Mouse (Mus musculus): ENCODE measurements around the gene Tmprss13. TPM values are rescaled to one million over a fixed set of nuclear protein-coding genes. Genes with fewer than 3 reads are reported as not detected.

Gene Tmprss13
- polyA plus RNA-seq, 1 experiment from 2014 or later: 0.55 TPM

DNA sequence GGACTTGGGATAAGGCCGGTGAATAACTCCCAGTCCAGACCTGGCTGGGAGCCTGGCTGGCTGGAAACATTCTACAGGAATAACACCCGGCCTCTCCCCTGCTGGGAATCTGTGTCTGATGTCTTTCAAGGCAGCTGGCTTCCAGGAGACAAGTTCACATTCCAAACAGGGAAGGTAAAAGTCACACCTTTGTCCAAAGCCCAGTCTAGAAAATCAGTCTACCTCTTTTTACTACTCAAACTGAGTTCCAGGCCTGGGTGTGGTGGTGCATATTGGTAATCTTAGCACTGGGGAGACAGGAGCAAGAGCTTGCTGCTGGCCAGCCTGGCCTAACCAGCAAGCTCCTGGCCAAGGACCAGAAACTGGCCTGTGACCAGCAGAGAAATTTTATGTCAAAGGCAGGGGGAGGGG lies 43.2 kb downstream of the Tmprss13 start:
- no peak for ATAC-seq (replicated peaks; ENCODE audit: insufficient number of reproducible peaks, low FRiP score, low TSS enrichment, low read depth)
- 47% methylated on average over 2 of the region's 2 CpGs for WGBS

DNA sequence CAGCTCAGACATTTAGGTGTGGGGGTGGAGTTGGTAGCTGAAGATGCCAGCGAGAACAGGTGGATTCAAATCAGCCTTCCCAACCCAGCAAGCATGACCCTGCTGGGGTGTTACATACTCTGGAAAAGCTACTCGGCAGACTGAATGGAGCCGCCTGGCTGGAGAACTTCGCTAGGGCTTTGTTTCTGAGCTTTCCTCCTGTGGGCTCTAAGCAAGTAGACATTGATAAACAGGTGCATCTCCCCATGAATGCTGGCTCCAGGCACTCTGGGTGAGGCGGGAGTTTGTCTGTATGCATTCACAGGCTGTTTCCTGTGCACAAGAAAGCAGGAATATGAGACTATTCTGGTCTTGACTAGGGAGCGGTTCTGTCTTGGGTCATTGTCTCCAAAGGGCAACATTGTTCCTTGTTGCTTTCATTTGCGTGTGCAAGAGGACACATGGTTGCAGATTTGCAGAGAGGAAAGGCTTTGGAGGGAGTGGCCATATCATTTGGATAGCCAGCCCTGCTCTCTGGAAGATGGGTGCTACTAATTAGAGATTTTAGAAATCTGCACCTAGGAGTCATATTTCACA lies 44.8 kb downstream of the Tmprss13 start:
- 65% methylated on average over 7 of the region's 7 CpGs for WGBS

More for the DNA sequence above, 43.2 kb downstream of the Tmprss13 start:
- no peak for DNase-seq (ENCODE audit: low spot score)
- H3K27me3 ChIP-seq (ENCODE audit: control insufficient read depth, insufficient read depth, low read length): no peaks in the 10 kb centered on the region
- H3K4me2 ChIP-seq (ENCODE audit: low read depth, low read length): no peak overlapping the region
- H3K9me3 ChIP-seq (replicated peaks; ENCODE audit: control insufficient read depth, low read length): no peaks in the 10 kb centered on the region
- no peak overlapping the region for H3K4me3 ChIP-seq (ENCODE audit: low read depth, low read length)
- no peak overlapping the region for H3K9ac ChIP-seq (replicated peaks; ENCODE audit: low read length)
- H3K4me1 ChIP-seq (ENCODE audit: control insufficient read depth, insufficient read depth, low read length): no peaks in the 10 kb centered on the region
- no peak overlapping the region for H3K27ac ChIP-seq (replicated peaks; ENCODE audit: low read depth, low read length)
- H3K36me3 ChIP-seq (replicated peaks; ENCODE audit: control insufficient read depth, insufficient read depth, low read depth, low read length): no peaks in the 10 kb centered on the region

DNA sequence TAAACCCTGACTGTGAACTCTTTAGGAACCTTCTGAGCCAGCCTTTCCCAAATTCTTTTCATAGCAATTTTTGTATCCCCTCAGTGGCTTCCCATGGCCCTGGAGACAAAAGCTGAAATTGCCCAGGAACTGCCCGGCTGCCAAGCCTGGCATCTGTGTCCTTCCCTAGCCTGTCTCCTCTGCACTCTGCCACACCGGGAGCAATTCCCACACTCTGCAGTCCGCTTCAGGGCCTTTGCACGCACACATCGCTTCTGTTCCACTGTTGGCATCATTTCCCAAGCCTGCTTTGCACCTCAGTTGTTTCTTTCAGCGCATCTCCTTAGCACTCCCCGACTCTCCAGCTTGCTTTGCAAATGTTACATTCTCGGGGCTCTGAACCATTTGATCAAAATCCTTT lies 48.8 kb downstream of the Tmprss13 start:
- ATAC-seq (replicated peaks; ENCODE audit: insufficient number of reproducible peaks, low FRiP score, low TSS enrichment, low read depth): no peak
- WGBS: 71% methylated on average over 8 of the region's 8 CpGs
- Histone ChIP-seq H3K36me3 (replicated peaks; ENCODE audit: control insufficient read depth, insufficient read depth, low read depth, low read length) (no peaks in the 10 kb centered on the region), H3K4me1 (ENCODE audit: control insufficient read depth, insufficient read depth, low read length) (no peaks in the 10 kb centered on the region; the same call in 1 of the 2 replicates), H3K27ac (replicated peaks; ENCODE audit: low read depth, low read length) (no peak overlapping the region), H3K27me3 (ENCODE audit: control insufficient read depth, insufficient read depth, low read length) (no peaks in the 10 kb centered on the region), H3K4me3 (ENCODE audit: low read depth, low read length) (no peak overlapping the region), H3K9me3 (replicated peaks; ENCODE audit: control insufficient read depth, low read length) (no peaks in the 10 kb centered on the region), H3K4me2 (ENCODE audit: low read depth, low read length) (no peak overlapping the region), H3K9ac (replicated peaks; ENCODE audit: low read length) (no peak overlapping the region)
- no peak for DNase-seq (ENCODE audit: low spot score)

More for the DNA sequence above, 44.8 kb downstream of the Tmprss13 start:
- Histone ChIP-seq H3K4me1 (ENCODE audit: control insufficient read depth, insufficient read depth, low read length) (no peaks in the 10 kb centered on the region), H3K27ac (replicated peaks; ENCODE audit: low read depth, low read length) (no peak overlapping the region), H3K4me3 (ENCODE audit: low read depth, low read length) (no peak overlapping the region), H3K4me2 (ENCODE audit: low read depth, low read length) (no peak overlapping the region), H3K9me3 (replicated peaks; ENCODE audit: control insufficient read depth, low read length) (no peaks in the 10 kb centered on the region), H3K36me3 (replicated peaks; ENCODE audit: control insufficient read depth, insufficient read depth, low read depth, low read length) (no peaks in the 10 kb centered on the region), H3K27me3 (ENCODE audit: control insufficient read depth, insufficient read depth, low read length) (no peaks in the 10 kb centered on the region), H3K9ac (replicated peaks; ENCODE audit: low read length) (no peak overlapping the region)
- DNase-seq (ENCODE audit: low spot score) (no peak), ATAC-seq (replicated peaks; ENCODE audit: insufficient number of reproducible peaks, low FRiP score, low TSS enrichment, low read depth) (no peak)

DNA sequence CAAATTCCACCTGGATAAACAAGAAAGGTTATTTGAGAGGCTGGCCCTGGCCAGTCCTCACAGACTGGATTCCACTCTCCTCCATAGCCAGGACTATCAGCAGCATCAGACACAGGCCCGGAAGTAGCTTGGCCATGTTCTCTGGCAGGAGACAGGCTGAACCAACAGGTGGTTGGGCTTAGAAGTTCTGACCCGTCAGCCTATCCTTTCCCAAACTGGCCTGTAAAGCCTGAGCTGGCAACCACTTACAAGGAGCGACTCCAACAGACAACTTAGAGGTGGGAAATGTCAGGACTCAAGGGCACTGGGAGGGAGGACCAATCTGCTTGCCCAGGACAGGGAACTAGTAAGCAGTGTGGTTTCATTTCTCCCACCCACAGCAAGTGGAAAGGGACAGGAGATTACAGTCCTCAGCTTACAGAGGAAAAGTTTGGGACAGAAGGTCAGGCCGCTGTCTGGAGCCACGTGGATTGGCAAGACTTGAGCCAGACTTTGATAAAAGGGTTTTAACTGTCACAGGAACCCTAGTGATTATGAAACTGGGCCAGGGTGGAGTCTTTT lies 49.5 kb downstream of the Tmprss13 start:
- H3K36me3 ChIP-seq (replicated peaks; ENCODE audit: control insufficient read depth, insufficient read depth, low read depth, low read length): no peaks in the 10 kb centered on the region
- peak; percentile 32 for DNase-seq (ENCODE audit: low spot score)
- H3K27me3 ChIP-seq (ENCODE audit: control insufficient read depth, insufficient read depth, low read length): no peaks in the 10 kb centered on the region
- H3K27ac ChIP-seq (replicated peaks; ENCODE audit: low read depth, low read length): no peak overlapping the region
- no peaks in the 10 kb centered on the region; the same call in 1 of the 2 replicates for H3K4me1 ChIP-seq (ENCODE audit: control insufficient read depth, insufficient read depth, low read length)
- no peak overlapping the region; the same call in 1 of the 2 replicates for H3K4me2 ChIP-seq (ENCODE audit: low read depth, low read length)
- WGBS: 62% methylated on average over 5 of the region's 5 CpGs
- no peak overlapping the region for H3K9ac ChIP-seq (replicated peaks; ENCODE audit: low read length)
- no peak for ATAC-seq (replicated peaks; ENCODE audit: insufficient number of reproducible peaks, low FRiP score, low TSS enrichment, low read depth)
- no peaks in the 10 kb centered on the region for H3K9me3 ChIP-seq (replicated peaks; ENCODE audit: control insufficient read depth, low read length)
- H3K4me3 ChIP-seq (ENCODE audit: low read depth, low read length): no peak overlapping the region

DNA sequence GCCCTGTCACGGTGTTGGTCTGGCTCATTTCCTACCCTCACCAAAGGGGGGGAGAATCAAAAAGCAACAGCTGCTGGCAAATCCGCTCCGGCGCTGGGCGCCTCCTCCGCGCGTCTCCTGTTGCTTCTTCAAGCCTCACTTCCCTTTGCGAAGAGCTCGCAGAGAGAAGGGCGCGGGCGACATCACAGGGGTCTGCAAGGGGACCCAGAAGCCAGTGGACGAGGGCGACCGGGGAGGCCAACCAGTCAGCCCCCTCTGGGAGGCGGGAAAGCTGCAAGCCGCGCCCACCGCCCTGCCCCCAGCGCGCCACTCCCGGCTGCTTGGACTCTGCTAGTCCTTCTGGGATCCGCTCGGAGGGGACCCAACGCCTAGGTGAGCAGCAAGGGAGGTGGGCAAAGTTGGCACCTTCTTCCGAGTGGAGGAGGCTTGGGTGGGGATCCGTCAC lies 51.2 kb downstream of the Tmprss13 start, which contains the start of gene Fxyd6:
Gene Fxyd6, plus strand, starts transcription at position 69 of the 445 bp plus-strand sequence.
- peak; percentile 54; the same call in 1 of the 2 replicates for ATAC-seq (replicated peaks; ENCODE audit: insufficient number of reproducible peaks, low FRiP score, low TSS enrichment, low read depth)
- no peak within 1 kb of the TSS for H3K27ac ChIP-seq (replicated peaks; ENCODE audit: low read depth, low read length)
- H3K4me1 ChIP-seq (ENCODE audit: control insufficient read depth, insufficient read depth, low read length): no peaks in the 10 kb centered on the region; the same call in 1 of the 2 replicates
- H3K9ac ChIP-seq (replicated peaks; ENCODE audit: low read length): peak within 1 kb of the TSS; percentile 82
- 0% methylated on average over 26 of the region's 28 CpGs for WGBS
- peak within 1 kb of the TSS; percentile 85 for H3K4me2 ChIP-seq (ENCODE audit: low read depth, low read length)
- no peaks in the 10 kb centered on the region for H3K9me3 ChIP-seq (replicated peaks; ENCODE audit: control insufficient read depth, low read length)
- H3K36me3 ChIP-seq (replicated peaks; ENCODE audit: control insufficient read depth, insufficient read depth, low read depth, low read length): no peaks in the 10 kb centered on the region
- DNase-seq (ENCODE audit: low spot score): peak; percentile 83
- H3K4me3 ChIP-seq (ENCODE audit: low read depth, low read length): peak within 1 kb of the TSS; percentile 75
- no peaks in the 10 kb centered on the region for H3K27me3 ChIP-seq (ENCODE audit: control insufficient read depth, insufficient read depth, low read length)

DNA sequence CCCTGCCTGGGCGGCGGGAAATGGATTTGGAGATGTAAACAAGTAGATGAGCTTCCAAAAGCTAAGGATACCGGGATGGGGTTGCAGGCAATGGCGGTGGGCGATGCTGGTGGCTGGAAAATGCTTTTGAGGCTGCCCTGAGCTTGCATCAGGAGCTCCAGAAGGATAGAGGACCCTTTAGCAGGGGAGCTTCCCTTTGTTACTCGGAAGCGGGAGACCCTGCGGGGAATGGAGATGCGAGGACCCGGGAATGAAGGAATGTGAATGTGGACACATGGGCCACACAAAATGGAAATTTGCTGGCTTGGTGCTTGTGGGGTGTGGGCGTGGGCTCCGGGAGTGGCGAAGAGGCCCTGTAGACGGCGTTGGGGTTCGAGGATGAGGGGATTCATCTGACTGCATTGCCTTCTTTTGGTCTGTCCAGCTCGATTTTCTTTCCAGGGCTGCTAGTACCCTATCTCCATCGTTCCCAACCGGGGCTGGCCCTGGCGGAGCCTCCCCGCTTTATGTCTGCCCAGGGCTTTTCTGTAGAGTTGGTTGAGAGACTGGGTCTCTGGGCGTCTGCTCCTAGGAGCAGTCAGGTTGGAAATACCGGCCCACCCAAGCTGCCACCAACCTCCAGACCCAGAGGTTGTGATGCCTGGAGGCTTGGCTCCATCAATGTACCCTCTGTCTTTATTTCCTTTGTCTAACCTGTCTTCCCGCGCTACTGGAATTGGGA lies 51.9 kb downstream of the Tmprss13 start:
- Histone ChIP-seq H3K27me3 (ENCODE audit: control insufficient read depth, insufficient read depth, low read length) (no peaks in the 10 kb centered on the region), H3K9me3 (replicated peaks; ENCODE audit: control insufficient read depth, low read length) (no peaks in the 10 kb centered on the region), H3K36me3 (replicated peaks; ENCODE audit: control insufficient read depth, insufficient read depth, low read depth, low read length) (no peaks in the 10 kb centered on the region), H3K4me3 (ENCODE audit: low read depth, low read length) (peak overlapping the region; percentile 75), H3K27ac (replicated peaks; ENCODE audit: low read depth, low read length) (no peak overlapping the region), H3K9ac (replicated peaks; ENCODE audit: low read length) (peak overlapping the region; percentile 82), H3K4me1 (ENCODE audit: control insufficient read depth, insufficient read depth, low read length) (no peaks in the 10 kb centered on the region; the same call in 1 of the 2 replicates), H3K4me2 (ENCODE audit: low read depth, low read length) (peak overlapping the region; percentile 85)
- DNase-seq (ENCODE audit: low spot score): peak; percentile 47
- no peak for ATAC-seq (replicated peaks; ENCODE audit: insufficient number of reproducible peaks, low FRiP score, low TSS enrichment, low read depth)
- WGBS: 3% methylated on average over 25 of the region's 25 CpGs

DNA sequence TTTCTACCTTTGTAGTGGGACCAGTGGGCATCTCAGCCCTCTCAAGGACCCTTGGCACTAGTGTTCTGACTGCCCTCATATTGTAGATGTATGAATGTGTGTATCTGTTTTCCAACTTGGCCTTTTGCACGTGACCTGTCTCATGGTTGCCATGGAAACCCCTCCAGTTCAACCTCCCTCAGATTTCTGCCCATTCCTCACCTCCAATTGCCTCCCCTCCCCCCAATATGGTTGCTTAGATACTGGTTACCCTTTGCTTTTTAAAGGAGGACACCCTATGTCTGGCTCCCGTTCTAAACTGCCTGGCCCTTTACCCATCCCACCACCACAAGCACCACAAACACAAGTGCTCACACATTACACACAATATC lies 52.4 kb downstream of the Tmprss13 start:
- Histone ChIP-seq H3K4me1 (ENCODE audit: control insufficient read depth, insufficient read depth, low read length) (no peaks in the 10 kb centered on the region; the same call in 1 of the 2 replicates), H3K9me3 (replicated peaks; ENCODE audit: control insufficient read depth, low read length) (no peaks in the 10 kb centered on the region), H3K27ac (replicated peaks; ENCODE audit: low read depth, low read length) (no peak overlapping the region), H3K9ac (replicated peaks; ENCODE audit: low read length) (peak overlapping the region; percentile 82), H3K4me2 (ENCODE audit: low read depth, low read length) (peak overlapping the region; percentile 85), H3K4me3 (ENCODE audit: low read depth, low read length) (peak overlapping the region; percentile 75), H3K36me3 (replicated peaks; ENCODE audit: control insufficient read depth, insufficient read depth, low read depth, low read length) (no peaks in the 10 kb centered on the region), H3K27me3 (ENCODE audit: control insufficient read depth, insufficient read depth, low read length) (no peaks in the 10 kb centered on the region)
- ATAC-seq (replicated peaks; ENCODE audit: insufficient number of reproducible peaks, low FRiP score, low TSS enrichment, low read depth) (no peak), DNase-seq (ENCODE audit: low spot score) (peak; percentile 68)
- 30% methylated on average over 2 of the region's 2 CpGs for WGBS

DNA sequence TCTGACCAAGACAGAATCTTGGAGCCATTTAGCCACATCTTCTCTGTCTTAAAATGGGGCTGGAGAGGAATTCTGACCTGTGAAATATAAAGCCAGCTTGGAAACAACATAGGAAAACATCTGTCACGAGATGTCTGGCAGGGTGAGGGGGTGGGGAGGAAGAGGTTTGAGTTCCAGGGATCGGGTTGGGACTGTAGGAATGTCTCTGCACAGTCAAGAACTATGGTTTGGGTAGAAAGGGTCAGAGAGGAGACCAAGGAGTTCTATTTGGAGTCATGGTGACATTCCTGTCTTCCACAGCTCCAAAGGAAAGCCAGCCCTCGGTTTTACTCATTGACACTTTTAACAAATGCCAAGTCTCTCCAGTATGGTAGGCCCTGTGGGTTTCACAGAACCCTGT lies 55.0 kb downstream of the Tmprss13 start:
- Histone ChIP-seq H3K4me1 (ENCODE audit: control insufficient read depth, insufficient read depth, low read length) (no peaks in the 10 kb centered on the region; the same call in 1 of the 2 replicates), H3K27ac (replicated peaks; ENCODE audit: low read depth, low read length) (no peak overlapping the region), H3K9me3 (replicated peaks; ENCODE audit: control insufficient read depth, low read length) (no peaks in the 10 kb centered on the region), H3K4me2 (ENCODE audit: low read depth, low read length) (no peak overlapping the region), H3K4me3 (ENCODE audit: low read depth, low read length) (no peak overlapping the region), H3K36me3 (replicated peaks; ENCODE audit: control insufficient read depth, insufficient read depth, low read depth, low read length) (no peaks in the 10 kb centered on the region), H3K9ac (replicated peaks; ENCODE audit: low read length) (no peak overlapping the region), H3K27me3 (ENCODE audit: control insufficient read depth, insufficient read depth, low read length) (no peaks in the 10 kb centered on the region)
- no peak for DNase-seq (ENCODE audit: low spot score)
- no peak for ATAC-seq (replicated peaks; ENCODE audit: insufficient number of reproducible peaks, low FRiP score, low TSS enrichment, low read depth)
- WGBS: 61% methylated on average over 3 of the region's 3 CpGs

All from embryonic facial prominence, embryonic 11.5 days (tissue).